Mouse (Mus musculus): Measurements from ENCODE around the gene Smok3a. TPM values are rescaled to one million over a fixed set of nuclear protein-coding genes. Genes with fewer than 3 reads are reported as not detected.

The Smok3a gene
- total RNA-seq, 1 experiment = not detected

DNA sequence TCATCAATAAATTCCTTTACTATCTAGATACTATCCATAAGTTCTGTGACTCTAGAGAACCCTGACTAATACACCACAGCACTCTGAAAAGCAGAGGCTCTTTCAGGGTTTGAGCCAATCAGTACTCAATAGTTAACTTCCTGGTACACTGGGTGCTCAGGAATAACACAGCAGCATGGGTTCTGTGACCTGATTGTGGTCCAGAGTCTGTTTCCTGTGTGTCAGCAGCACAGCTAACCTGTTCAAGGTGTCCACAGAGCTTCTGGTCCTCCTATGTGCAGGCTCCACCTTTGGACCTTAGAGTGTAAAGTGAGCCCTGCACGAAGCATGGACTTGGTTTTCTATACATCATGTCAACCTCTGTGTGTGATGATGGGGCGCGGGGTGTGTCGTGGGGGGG is 52.7 kb downstream of the Smok3a start:
- H3K27ac ChIP-seq (ENCODE audit: insufficient read depth, low read depth, low read length, poor library complexity, severe bottlenecking) = no peak overlapping the region
- no peaks in the 10 kb centered on the region for H3K36me3 ChIP-seq (ENCODE audit: control insufficient read depth, insufficient read depth, low read length, poor library complexity, severe bottlenecking)
- DNase-seq (ENCODE audit: low read depth, low spot score) = no peak
- no peak overlapping the region for H3K4me3 ChIP-seq (ENCODE audit: insufficient read depth in 1 of 2, low read depth in 1 of 2, low read length in 2 of 2, poor library complexity in 1 of 2, severe bottlenecking in 1 of 2)
- in situ Hi-C loops (cut with MboI; ENCODE audit: low sequenced_read_pairs in 2 of 2, unreplicated experiment in 2 of 2) = no loop called here
- TF ChIP-seq ZC3H11A (IDR thresholded peaks at IDR 0.05; ENCODE audit: borderline replicate concordance, low read depth, low read length) (no peak), MAFK (IDR thresholded peaks at IDR 0.05; ENCODE audit: insufficient read depth, low read depth, low read length) (no peak), ZNF384 (IDR thresholded peaks at IDR 0.05; ENCODE audit: low read depth, low read length) (no peak), CHD2 (IDR thresholded peaks at IDR 0.05; ENCODE audit: low read depth, low read length) (no peak), HCFC1 (IDR thresholded peaks at IDR 0.05; ENCODE audit: borderline replicate concordance, insufficient read depth, low read length) (no peak)
- no peaks in the 10 kb centered on the region for H3K9me3 ChIP-seq (ENCODE audit: control insufficient read depth, insufficient read depth, low read depth, low read length)
- no peaks in the 10 kb centered on the region for H3K4me1 ChIP-seq (ENCODE audit: control insufficient read depth in 2 of 2, insufficient read depth in 2 of 2, low read length in 2 of 2, poor library complexity in 1 of 2)
- no peak overlapping the region for H3K9ac ChIP-seq (ENCODE audit: insufficient read depth, low read depth, low read length, poor library complexity, severe bottlenecking)

DNA sequence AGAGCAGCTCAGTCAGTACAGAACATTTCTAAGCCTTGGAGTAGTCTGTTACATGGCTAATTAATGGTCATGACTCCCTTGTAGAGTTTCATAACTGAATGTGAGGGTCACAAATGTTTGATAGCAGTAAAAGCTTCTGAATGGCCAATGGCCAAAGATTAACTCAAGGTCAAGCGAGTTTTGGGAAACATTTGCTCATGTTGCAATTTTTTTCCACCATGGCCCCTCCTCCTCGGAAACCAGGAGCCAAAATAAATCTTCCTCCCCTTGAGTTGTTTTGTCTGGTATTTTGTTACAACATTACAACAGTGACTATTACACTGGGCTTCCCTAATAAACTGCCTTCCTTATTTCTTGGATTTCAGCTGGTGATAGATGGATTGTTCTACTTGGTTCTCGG is 54.6 kb downstream of the Smok3a start:
- no peaks in the 10 kb centered on the region for H3K9me3 ChIP-seq (ENCODE audit: control insufficient read depth, insufficient read depth, low read depth, low read length)
- H3K4me1 ChIP-seq (ENCODE audit: control insufficient read depth in 2 of 2, insufficient read depth in 2 of 2, low read length in 2 of 2, poor library complexity in 1 of 2) = no peaks in the 10 kb centered on the region
- H3K36me3 ChIP-seq (ENCODE audit: control insufficient read depth, insufficient read depth, low read length, poor library complexity, severe bottlenecking) = no peaks in the 10 kb centered on the region
- no peak for DNase-seq (ENCODE audit: low read depth, low spot score)
- in situ Hi-C loops (cut with MboI; ENCODE audit: low sequenced_read_pairs in 2 of 2, unreplicated experiment in 2 of 2) = no loop called here
- no peak overlapping the region for H3K4me3 ChIP-seq (ENCODE audit: insufficient read depth in 1 of 2, low read depth in 1 of 2, low read length in 2 of 2, poor library complexity in 1 of 2, severe bottlenecking in 1 of 2)
- no peak overlapping the region for H3K27ac ChIP-seq (ENCODE audit: insufficient read depth, low read depth, low read length, poor library complexity, severe bottlenecking)
- no peak overlapping the region for H3K9ac ChIP-seq (ENCODE audit: insufficient read depth, low read depth, low read length, poor library complexity, severe bottlenecking)
- no peak for TF ChIP-seq MAFK (IDR thresholded peaks at IDR 0.05; ENCODE audit: insufficient read depth, low read depth, low read length)
- no peak for TF ChIP-seq CHD2 (IDR thresholded peaks at IDR 0.05; ENCODE audit: low read depth, low read length)
- no peak for TF ChIP-seq ZC3H11A (IDR thresholded peaks at IDR 0.05; ENCODE audit: borderline replicate concordance, low read depth, low read length)
- TF ChIP-seq ZNF384 (IDR thresholded peaks at IDR 0.05; ENCODE audit: low read depth, low read length) = no peak
- TF ChIP-seq HCFC1 (IDR thresholded peaks at IDR 0.05; ENCODE audit: borderline replicate concordance, insufficient read depth, low read length) = no peak

DNA sequence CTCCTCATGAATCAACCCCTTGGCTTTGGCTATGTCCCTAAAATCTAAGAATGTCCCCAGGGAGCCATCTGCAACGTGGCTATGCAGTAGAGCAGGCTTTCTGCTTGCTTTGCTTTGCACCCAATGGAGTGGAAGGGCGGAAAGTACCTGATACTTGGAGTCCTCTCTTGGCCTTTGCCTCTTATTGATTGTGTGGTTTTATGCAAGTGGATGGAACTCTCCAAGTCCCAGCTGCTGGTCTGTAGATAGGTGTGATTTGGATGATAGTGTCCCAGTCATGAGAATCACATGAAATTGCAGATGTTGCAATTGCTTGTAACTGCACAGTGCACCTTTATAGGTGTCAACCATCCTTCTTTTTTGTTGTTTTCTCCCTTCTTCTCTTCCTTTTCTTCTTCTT is 55.1 kb downstream of the Smok3a start:
- in situ Hi-C loops (cut with MboI; ENCODE audit: low sequenced_read_pairs in 2 of 2, unreplicated experiment in 2 of 2) = no loop called here

DNA sequence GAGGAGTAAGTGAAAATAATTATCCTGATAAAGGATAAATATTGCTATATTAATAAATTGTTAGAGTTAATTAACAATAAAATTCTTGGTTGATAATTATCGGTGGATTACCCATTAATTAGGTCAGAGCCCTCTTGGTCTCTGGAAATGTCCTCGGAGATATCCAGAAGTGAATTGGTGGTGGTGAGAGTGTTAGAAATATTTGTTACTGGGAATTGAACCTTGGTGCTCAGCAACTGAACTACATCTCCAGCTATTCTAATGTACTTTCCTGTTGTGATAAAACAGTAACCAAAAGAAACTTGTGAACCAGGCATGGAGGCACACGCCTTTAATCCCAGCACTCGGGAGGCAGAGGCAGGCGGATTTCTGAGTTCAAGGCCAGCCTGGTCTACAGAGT is 59.4 kb downstream of the Smok3a start:
- Histone ChIP-seq H3K4me3 (ENCODE audit: insufficient read depth in 1 of 2, low read depth in 1 of 2, low read length in 2 of 2, poor library complexity in 1 of 2, severe bottlenecking in 1 of 2) (no peak overlapping the region), H3K9me3 (ENCODE audit: control insufficient read depth, insufficient read depth, low read depth, low read length) (no peaks in the 10 kb centered on the region), H3K36me3 (ENCODE audit: control insufficient read depth, insufficient read depth, low read length, poor library complexity, severe bottlenecking) (no peaks in the 10 kb centered on the region), H3K27ac (ENCODE audit: insufficient read depth, low read depth, low read length, poor library complexity, severe bottlenecking) (no peak overlapping the region), H3K4me1 (ENCODE audit: control insufficient read depth in 2 of 2, insufficient read depth in 2 of 2, low read length in 2 of 2, poor library complexity in 1 of 2) (peaks cover 0 to 8% of the 10 kb centered on the region in 2 experiments; a peak in 1 of 4 replicates), H3K9ac (ENCODE audit: insufficient read depth, low read depth, low read length, poor library complexity, severe bottlenecking) (no peak overlapping the region)
- TF ChIP-seq ZNF384 (IDR thresholded peaks at IDR 0.05; ENCODE audit: low read depth, low read length) (no peak), ZC3H11A (IDR thresholded peaks at IDR 0.05; ENCODE audit: borderline replicate concordance, low read depth, low read length) (no peak), CHD2 (IDR thresholded peaks at IDR 0.05; ENCODE audit: low read depth, low read length) (no peak)
- no peak for DNase-seq (ENCODE audit: low read depth, low spot score)
- in situ Hi-C loops (cut with MboI; ENCODE audit: low sequenced_read_pairs in 2 of 2, unreplicated experiment in 2 of 2) = no loop called here

More for the DNA sequence above, 55.1 kb downstream of the Smok3a start:
- Histone ChIP-seq H3K9me3 (ENCODE audit: control insufficient read depth, insufficient read depth, low read depth, low read length) (no peaks in the 10 kb centered on the region), H3K27ac (ENCODE audit: insufficient read depth, low read depth, low read length, poor library complexity, severe bottlenecking) (no peak overlapping the region), H3K4me3 (ENCODE audit: insufficient read depth in 1 of 2, low read depth in 1 of 2, low read length in 2 of 2, poor library complexity in 1 of 2, severe bottlenecking in 1 of 2) (no peak overlapping the region), H3K9ac (ENCODE audit: insufficient read depth, low read depth, low read length, poor library complexity, severe bottlenecking) (no peak overlapping the region), H3K36me3 (ENCODE audit: control insufficient read depth, insufficient read depth, low read length, poor library complexity, severe bottlenecking) (no peaks in the 10 kb centered on the region), H3K4me1 (ENCODE audit: control insufficient read depth in 2 of 2, insufficient read depth in 2 of 2, low read length in 2 of 2, poor library complexity in 1 of 2) (peaks cover 0 to 3% of the 10 kb centered on the region in 2 experiments; a peak in 1 of 4 replicates)
- no peak for DNase-seq (ENCODE audit: low read depth, low spot score)
- TF ChIP-seq MAFK (IDR thresholded peaks at IDR 0.05; ENCODE audit: insufficient read depth, low read depth, low read length) (no peak), ZNF384 (IDR thresholded peaks at IDR 0.05; ENCODE audit: low read depth, low read length) (no peak), HCFC1 (IDR thresholded peaks at IDR 0.05; ENCODE audit: borderline replicate concordance, insufficient read depth, low read length) (no peak), ZC3H11A (IDR thresholded peaks at IDR 0.05; ENCODE audit: borderline replicate concordance, low read depth, low read length) (no peak), CHD2 (IDR thresholded peaks at IDR 0.05; ENCODE audit: low read depth, low read length) (no peak)

DNA sequence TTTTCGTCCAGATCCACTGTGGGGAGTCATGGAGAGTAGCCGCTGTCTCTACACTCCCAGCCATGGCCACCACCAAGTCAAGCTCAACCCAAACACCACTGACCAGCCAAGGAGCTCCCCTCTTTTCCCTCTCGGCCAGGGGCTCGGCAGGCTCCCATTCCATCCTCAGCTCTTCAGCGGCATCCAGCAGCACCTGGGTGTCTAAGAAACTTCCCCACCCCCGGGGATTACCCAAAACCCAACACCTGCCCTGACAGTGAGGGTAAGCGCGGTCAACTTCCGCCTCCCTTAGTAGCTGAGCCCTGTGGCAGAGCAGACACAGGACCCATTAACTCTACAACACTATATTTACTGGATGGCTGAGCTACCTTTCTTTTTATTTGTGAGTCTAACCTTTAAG is 60.4 kb downstream of the Smok3a start:
- Histone ChIP-seq H3K9ac (ENCODE audit: insufficient read depth, low read depth, low read length, poor library complexity, severe bottlenecking) (peak overlapping the region; percentile 6; the same call in 1 of the 2 replicates), H3K4me3 (ENCODE audit: insufficient read depth in 1 of 2, low read depth in 1 of 2, low read length in 2 of 2, poor library complexity in 1 of 2, severe bottlenecking in 1 of 2) (peak overlapping the region in 1 of 2 experiments; percentile 41; a peak in 2 of 4 replicates), H3K4me1 (ENCODE audit: control insufficient read depth in 2 of 2, insufficient read depth in 2 of 2, low read length in 2 of 2, poor library complexity in 1 of 2) (peaks cover 3 to 8% of the 10 kb centered on the region in 2 experiments; a peak in 3 of 4 replicates), H3K9me3 (ENCODE audit: control insufficient read depth, insufficient read depth, low read depth, low read length) (no peaks in the 10 kb centered on the region), H3K27ac (ENCODE audit: insufficient read depth, low read depth, low read length, poor library complexity, severe bottlenecking) (no peak overlapping the region), H3K36me3 (ENCODE audit: control insufficient read depth, insufficient read depth, low read length, poor library complexity, severe bottlenecking) (no peaks in the 10 kb centered on the region)
- no peak for DNase-seq (ENCODE audit: low read depth, low spot score)
- in situ Hi-C loops (cut with MboI; ENCODE audit: low sequenced_read_pairs in 2 of 2, unreplicated experiment in 2 of 2) = no loop called here
- no peak for TF ChIP-seq ZNF384 (IDR thresholded peaks at IDR 0.05; ENCODE audit: low read depth, low read length)
- no peak for TF ChIP-seq MAFK (IDR thresholded peaks at IDR 0.05; ENCODE audit: insufficient read depth, low read depth, low read length)
- no peak for TF ChIP-seq HCFC1 (IDR thresholded peaks at IDR 0.05; ENCODE audit: borderline replicate concordance, insufficient read depth, low read length)
- no peak for TF ChIP-seq CHD2 (IDR thresholded peaks at IDR 0.05; ENCODE audit: low read depth, low read length)
- TF ChIP-seq ZC3H11A (IDR thresholded peaks at IDR 0.05; ENCODE audit: borderline replicate concordance, low read depth, low read length) = no peak

Data from ES-E14 (cell line).